Mouse (Mus musculus) liver, postnatal 0 days (tissue): ENCODE results near the gene Prkcb.

Experiments
- CTCF ChIP-seq: sonication (generic); IDR thresholded peaks from 2 replicates; pipeline ENCODE4 v1.5.1; 2016; ENCODE audit warnings: antibody characterized with exemption, low read depth
- EP300 ChIP-seq: IDR thresholded peaks from 2 replicates; pipeline ENCODE4 v1.6.1; 2016; ENCODE audit warnings: antibody characterized with exemption, low read depth, mild to moderate bottlenecking

DNA sequence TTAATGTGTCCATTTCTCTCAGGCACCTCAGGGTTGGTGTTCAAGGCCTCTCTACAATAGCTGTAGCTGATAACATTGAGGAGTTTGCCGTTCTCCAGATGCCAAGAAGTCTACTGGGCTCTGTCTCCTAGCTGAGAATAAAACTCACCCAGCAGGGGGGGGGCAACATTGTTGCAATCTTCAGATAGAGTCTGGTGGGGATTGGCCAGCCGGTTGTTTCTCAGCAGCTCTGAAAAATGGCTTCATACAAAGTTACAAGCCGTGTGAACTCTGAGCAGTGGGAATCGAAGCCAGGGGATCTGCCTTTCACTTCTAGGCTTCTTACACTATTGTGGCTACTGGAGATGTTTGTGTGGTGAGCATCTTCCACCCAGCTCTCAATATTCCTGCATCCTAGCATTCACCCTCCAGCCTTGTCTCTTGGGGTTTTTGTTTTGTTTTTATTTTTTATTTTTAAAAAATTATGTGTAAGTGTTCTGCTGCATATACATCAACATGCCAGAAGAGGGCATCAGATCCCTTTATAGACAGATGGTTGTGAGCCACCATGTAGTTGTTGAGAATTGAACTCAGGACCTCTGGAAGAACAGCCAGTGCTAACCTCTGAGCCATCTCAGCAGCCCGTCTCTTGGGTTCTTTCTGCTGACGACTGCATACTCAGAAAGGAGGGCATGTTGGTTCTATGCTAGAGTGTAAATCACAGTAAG is 48.0 kb upstream of the Prkcb start:
- no peak for TF ChIP-seq EP300
- no peak; the same call in 1 of the 2 replicates for TF ChIP-seq CTCF
